Mouse (Mus musculus) activated CD4-positive, CD25-positive, alpha-beta regulatory T cell, adult 4 months (primary cell): ENCODE measurements around the gene Eif1ad. TPM values are rescaled to one million over a fixed set of nuclear protein-coding genes. Genes with fewer than 3 reads are reported as not detected.
"Not testable (repeated sequence)": the region's sequence is repeated elsewhere in the genome, so short reads cannot be mapped to it uniquely, and the experiment has no call there.

ENCODE experiments used
- ATAC-seq: one replicate; pipeline ENCODE4 v1.8.0; 2017
- polyA plus RNA-seq, 2 experiments: library from polyadenylated mRNA; unstranded; fragments of 100-300 nt; shearing (Covaris generic); gene quantifications; one replicate each; pipeline ENCODE4 v1.2.1; 2017

Gene Eif1ad
- 10 to 100 TPM; 43.7 to 51.9 TPM for polyA plus RNA-seq

- ATAC-seq, result peak; percentile 80
Measured at GRCm38 (mm10) chr19:5366175-5367052, at the start of gene Eif1ad. Gene Eif1ad, plus strand, starts transcription at chr19:5366741.

GRCm38 (mm10) chr19:5323801-5324200 is 42.7 kb upstream of the Eif1ad start:
- ATAC-seq, result peak; percentile 19

DNA sequence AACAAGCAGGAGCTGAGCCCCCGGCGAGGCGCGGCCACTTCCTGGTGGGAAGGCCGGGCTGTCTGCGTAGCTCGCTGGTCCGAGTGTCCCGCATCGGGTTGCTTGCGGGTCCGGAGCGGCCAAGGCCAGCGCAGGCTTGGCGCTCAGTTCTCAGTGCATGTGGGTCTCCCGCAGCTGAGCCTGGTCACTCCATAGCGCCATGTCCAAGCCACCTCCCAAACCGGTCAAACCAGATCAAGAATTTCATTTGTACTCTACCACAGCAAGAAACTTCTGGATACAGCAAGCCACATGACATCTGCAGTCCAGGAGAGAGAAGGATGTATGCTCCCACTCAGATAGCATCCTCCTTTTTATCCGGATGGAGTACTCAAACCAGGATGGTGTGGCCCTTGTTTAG is 38.6 kb upstream of the Eif1ad start:
- ATAC-seq, result no peak

DNA sequence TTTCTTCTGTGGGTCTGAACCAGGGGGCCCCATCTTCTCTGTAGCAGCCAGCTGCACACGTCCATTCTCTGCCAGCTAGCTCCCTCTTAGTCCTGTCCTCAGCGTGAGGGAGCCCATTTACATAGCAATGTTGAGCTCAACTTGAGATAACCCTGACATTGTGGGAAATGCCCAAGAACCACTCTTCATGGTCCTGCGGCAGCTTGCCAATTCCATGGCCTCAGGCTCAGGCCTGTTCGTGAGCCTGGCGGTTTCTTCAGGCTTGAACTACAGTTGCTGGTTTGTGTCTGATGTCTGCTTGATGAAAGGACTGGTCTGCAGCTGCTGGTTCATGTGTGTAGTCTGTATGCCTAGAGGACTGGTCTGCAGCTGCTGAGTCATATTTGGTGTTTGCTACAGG is 31.8 kb upstream of the Eif1ad start:
- no peak for ATAC-seq

- ATAC-seq, result no peak
Measured at GRCm38 (mm10) chr19:5335441-5335840, 31.1 kb upstream of the Eif1ad start, which contains the start of gene Catsper1. Gene Catsper1, plus strand, starts transcription at chr19:5335741.

DNA sequence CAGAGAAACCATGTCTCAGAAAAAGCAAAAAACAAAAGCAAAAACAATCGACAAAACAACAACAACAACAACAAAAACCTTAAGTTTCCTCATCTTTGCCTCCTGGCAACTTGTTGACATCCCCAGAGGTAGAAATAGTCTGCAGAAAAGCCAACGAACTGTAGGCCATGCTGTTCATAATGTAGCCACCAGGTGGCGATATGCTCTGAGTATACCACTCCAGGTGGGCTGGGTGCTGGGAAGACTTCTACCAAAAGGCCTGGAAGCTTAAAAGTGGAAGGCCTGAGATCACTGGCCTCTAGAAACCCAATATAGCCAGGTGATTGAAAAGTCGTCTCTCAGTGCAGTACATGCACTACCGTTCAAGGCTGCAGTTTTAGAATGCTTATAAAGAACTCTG is 28.6 kb upstream of the Eif1ad start:
- ATAC-seq, result no peak

DNA sequence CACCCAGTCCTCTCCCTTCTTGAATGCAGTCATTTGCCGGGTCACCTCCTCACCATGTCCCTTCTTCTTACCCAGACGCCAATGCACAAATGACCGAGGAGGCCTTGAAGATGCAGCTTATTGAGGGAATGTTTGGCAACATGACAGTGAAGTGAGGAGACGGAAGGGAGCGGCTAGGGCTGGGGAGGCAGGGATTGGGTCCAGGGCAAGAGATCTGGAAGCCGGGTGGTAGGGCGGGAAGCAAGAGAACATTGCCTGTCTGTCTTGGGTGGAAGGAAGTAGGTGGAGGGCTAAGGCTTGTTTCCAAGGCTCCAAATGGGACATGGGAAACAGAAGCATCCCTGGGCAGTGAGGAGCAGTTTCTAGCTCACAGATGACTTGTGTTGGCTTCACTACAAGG is 25.2 kb upstream of the Eif1ad start:
- no peak for ATAC-seq

- ATAC-seq, result no peak
Measured at GRCm38 (mm10) chr19:5345297-5346131, 21.0 kb upstream of the Eif1ad start.

DNA sequence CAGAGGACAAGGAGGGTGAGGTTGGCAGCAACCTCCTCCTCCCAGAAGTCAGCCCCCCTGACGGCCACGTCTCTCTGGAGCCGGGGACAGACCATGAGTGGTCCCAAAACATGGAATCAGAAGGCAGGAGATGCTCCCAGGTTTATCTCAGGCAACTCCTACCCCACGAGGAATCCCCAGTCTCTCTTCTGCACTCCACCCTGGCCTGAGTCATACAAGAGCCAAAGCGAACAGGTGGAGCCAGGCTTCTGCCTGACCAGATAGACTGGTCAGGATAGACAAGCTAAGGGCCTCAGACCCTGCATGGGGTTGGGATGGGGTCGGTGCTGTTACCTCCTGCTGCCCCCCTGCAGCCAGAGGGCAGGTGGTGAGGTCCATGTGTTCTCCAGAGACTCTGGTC is 18.5 kb upstream of the Eif1ad start:
- no peak for ATAC-seq

- ATAC-seq, result peak; percentile 65
Measured at GRCm38 (mm10) chr19:5348526-5349501, 17.7 kb upstream of the Eif1ad start.

DNA sequence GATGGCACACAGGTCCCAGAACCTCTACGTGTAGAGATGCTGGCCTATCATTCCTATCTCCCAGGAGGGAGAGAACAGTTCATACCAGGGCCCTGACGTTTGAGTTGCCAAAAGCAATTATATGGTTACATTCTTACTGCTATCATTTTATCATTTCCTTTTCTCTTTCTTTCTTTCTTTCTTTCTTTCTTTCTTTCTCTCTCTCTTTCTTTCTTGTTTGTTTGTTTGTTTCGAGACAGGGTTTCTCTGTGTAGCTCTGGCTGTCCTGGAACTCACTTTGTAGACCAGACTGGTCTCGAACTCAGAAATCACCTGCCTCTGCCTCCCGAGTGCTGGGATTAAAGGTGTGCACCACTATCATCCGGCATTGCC is 17.1 kb upstream of the Eif1ad start, which contains the start of gene Cst6:
Gene Cst6, minus strand, starts transcription at position 73 of the 372 bp plus-strand sequence.
- ATAC-seq, result not testable (repeated sequence)

- no peak for ATAC-seq
Measured at GRCm38 (mm10) chr19:5353609-5354008, 12.9 kb upstream of the Eif1ad start.

DNA sequence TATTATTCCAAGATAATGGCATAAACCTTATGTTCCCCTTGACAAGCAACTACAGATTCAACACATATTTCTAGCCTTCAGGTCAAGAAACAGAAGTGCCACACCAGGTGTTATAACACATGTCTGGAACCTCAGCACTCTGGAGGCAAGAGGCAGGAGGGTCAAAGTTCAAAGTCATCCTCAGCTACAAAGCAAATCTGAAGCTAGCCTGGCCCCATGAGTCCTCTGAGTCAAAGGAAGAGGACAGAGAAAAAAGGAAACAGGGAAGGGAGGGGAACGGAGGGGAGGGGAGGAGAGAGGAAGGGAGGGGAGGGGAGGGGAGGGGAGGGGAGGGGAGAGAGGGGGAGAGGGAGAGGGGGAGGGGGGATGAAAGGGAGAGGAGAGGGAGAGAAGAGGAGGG is 10.5 kb upstream of the Eif1ad start:
- no peak for ATAC-seq

- no peak for ATAC-seq
Measured at GRCm38 (mm10) chr19:5362186-5362585, 4.4 kb upstream of the Eif1ad start.

- peak; percentile 21 for ATAC-seq
Measured at GRCm38 (mm10) chr19:5364124-5364523, 2.4 kb upstream of the Eif1ad start.

DNA sequence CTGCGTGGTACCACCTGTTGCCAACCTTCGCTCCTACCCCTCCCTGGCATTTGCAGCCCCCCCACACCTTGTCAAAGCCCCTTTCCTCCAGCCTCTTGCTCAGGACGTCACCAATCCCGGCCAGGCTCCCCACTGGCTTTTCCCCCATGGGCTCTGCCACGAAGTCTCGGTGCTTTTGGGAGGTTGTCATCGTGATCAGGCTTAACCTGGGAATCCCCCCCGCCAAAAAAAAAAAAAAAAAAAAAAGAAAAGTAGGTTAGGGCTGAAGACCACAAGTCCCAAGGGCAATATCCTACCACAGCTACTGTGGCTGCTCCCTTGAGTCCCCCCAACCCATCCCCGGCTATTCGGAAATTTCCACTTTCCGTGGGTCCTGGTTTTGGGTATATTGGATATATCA is 790 bp upstream of the Eif1ad start:
- no peak for ATAC-seq

- no peak for ATAC-seq
Measured at GRCm38 (mm10) chr19:5367053-5367359, 465 bp downstream of the Eif1ad start, which contains the start of gene Banf1. Gene Banf1, minus strand, starts transcription at chr19:5367168.

GRCm38 (mm10) chr19:5367455-5367854 is 914 bp downstream of the Eif1ad start:
- ATAC-seq, result no peak

DNA sequence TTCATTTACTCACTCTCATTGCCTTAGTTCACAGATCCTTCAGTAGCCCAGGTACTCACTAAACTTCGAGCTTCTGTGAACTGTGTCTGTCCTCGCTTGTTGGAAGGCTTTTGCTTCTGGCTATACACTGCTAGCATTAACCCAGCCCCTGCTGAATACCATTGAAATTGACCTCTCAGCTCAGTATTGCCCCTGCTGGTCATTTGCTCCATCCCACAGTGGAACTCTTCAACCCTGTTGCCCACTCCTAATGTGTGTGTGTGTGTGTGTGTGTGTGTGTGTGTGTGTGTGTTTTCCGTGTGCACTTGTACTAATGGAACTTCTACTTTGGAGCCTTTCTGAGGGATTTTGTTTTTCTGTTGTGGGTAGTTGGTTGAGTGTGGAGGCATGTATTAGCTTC is 4.4 kb downstream of the Eif1ad start:
- no peak for ATAC-seq

DNA sequence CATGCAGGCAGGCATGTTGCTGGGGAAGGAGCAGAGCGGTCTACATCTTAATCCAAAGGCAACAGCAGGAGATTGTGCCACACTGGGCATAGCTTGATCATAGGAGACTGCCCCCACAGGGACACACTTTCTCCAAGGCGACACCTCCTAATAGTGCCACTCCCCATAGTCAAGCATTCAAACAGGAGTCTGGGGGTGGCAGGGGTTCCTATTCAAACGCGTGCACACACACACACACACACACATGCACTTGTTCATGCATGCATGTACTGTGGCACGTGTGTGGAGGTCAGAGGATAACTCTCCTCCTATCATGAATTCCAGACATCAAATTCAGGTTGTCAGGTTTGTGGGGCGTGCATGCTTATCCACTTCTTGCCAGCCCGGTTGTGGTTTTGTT is 6.2 kb downstream of the Eif1ad start:
- ATAC-seq, result no peak

DNA sequence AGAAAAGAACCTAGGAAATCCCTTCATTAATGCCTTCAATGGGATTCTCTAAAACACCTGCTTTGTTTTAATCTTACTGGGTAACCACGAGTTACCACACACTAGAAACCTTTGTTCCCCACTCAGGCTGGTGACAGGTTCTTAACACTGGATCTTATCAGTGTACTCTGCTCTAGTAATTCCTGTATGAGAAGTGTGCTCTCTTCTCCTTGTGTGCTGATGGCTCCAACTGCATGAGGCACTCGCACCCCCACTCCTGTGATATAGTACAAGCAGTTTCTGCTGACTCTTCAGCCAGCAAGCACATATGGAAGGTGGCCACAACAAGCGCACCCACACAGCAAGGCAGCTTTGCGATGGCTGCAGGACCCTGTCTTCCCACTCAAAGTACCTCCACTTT is 7.6 kb downstream of the Eif1ad start:
- ATAC-seq, result no peak

DNA sequence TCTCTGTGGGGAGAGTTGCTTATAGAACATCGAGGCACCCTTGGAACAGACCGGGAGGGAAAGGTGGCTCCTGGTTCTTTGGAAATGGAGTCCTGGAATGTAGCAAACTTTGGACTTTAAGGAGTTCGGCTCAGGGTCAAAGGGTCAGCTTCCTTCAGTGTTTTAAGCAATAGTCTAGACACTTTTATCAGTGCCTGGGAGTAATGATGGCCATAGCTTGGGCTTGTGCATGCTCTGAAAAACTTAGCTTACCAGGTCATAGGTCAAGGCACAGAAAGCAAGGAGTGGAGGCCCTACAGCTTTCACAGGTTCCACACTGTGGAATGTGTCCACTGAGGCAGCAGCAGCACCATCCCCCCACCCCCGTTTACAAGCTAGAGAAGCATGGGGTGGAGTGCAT is 8.2 kb downstream of the Eif1ad start:
- no peak for ATAC-seq
